Mouse (Mus musculus) limb, embryonic 11.5 days (tissue): ENCODE measurements around the gene Rell1. TPM values are rescaled to one million over a fixed set of nuclear protein-coding genes. Genes with fewer than 3 reads are reported as not detected.
"Not testable (repeated sequence)": the region's sequence is repeated elsewhere in the genome, so short reads cannot be mapped to it uniquely, and the experiment has no call there.

Source experiments
- ATAC-seq: fragments of 200-750 bp; cut with Nextera tagmentation; 2 replicates; pipeline ENCODE4 v1.8.0; 2017; ENCODE audit warnings: low read depth; ENCODE audit not compliant: insufficient number of reproducible peaks, low FRiP score, low TSS enrichment
- DNase-seq: peaks from one replicate; pipeline ENCODE4 v3.0.0-alpha.2; 2015; ENCODE audit warnings: low spot score
- H3K27ac ChIP-seq: fragments of 300-500 bp; sonication (generic); replicated peaks from 2 replicates; pipeline ENCODE4 v1.5.1; 2014; ENCODE audit warnings: low read depth, mild to moderate bottlenecking, low read length
- H3K27me3 ChIP-seq: fragments of 300-500 bp; sonication (generic); 2 replicates; pipeline ENCODE4 v1.6.1; 2014; ENCODE audit warnings: mild to moderate bottlenecking, low read length, mixed read lengths; ENCODE audit not compliant: control insufficient read depth, insufficient read depth
- H3K36me3 ChIP-seq: fragments of 300-500 bp; sonication (generic); 2 replicates; pipeline ENCODE4 v1.6.1; 2014; ENCODE audit warnings: mild to moderate bottlenecking, low read length, moderate library complexity, mixed read lengths; ENCODE audit not compliant: control insufficient read depth, insufficient read depth
- H3K4me1 ChIP-seq: fragments of 300-500 bp; sonication (generic); 2 replicates; pipeline ENCODE4 v1.6.1; 2014; ENCODE audit warnings: low read length, mixed read lengths; ENCODE audit not compliant: control insufficient read depth, insufficient read depth
- H3K4me2 ChIP-seq: fragments of 300-500 bp; sonication (generic); 2 replicates; pipeline ENCODE4 v1.6.1; 2014; ENCODE audit warnings: low read depth, mild to moderate bottlenecking, moderate library complexity; ENCODE audit not compliant: severe bottlenecking
- H3K4me3 ChIP-seq: fragments of 300-500 bp; sonication (generic); 2 replicates; pipeline ENCODE4 v1.5.1; 2014; ENCODE audit warnings: low read depth, low read length
- H3K9ac ChIP-seq: fragments of 300-500 bp; sonication (generic); 2 replicates; pipeline ENCODE4 v1.6.1; 2014; ENCODE audit warnings: mild to moderate bottlenecking, low read length
- H3K9me3 ChIP-seq: fragments of 300-500 bp; sonication (generic); 2 replicates; pipeline ENCODE4 v1.6.1; 2016; ENCODE audit warnings: low read length; ENCODE audit not compliant: control insufficient read depth
- WGBS: fragments of 180-500 bp; shearing (Covaris S2); extraction: QIAGEN DNeasy Blood & Tissue Kit; methylation state at CpG from one replicate; pipeline ENCODE4 v1.1.7; 2014; 5-methylcytosine and 5-hydroxymethylcytosine counted together
- polyA plus RNA-seq: library from polyadenylated mRNA; unstranded; fragments of >200 nt; fragmentation: Nextera tagmentation; extraction: Ambion mirVana; gene quantifications from 2 replicates; pipeline ENCODE4 v1.2.1, GENCODE M21; 2014

Rell1 gene
- polyA plus RNA-seq, 1 experiment from 2014 or later, result 12.2 TPM

GRCm38 (mm10) chr5:63897820-63898110 is 70.9 kb downstream of the Rell1 start:
- Histone ChIP-seq H3K27ac (no peak overlapping the region), H3K27me3 (no peaks in the 10 kb centered on the region), H3K36me3 (no peaks in the 10 kb centered on the region), H3K9me3 (no peaks in the 10 kb centered on the region), H3K4me1 (no peaks in the 10 kb centered on the region), H3K4me3 (no peak overlapping the region), H3K4me2 (no peak overlapping the region), H3K9ac (no peak overlapping the region)
- DNase-seq (no peak), ATAC-seq (no peak)
- WGBS, result 68% methylated on average over 3 of the region's 3 CpGs

DNA sequence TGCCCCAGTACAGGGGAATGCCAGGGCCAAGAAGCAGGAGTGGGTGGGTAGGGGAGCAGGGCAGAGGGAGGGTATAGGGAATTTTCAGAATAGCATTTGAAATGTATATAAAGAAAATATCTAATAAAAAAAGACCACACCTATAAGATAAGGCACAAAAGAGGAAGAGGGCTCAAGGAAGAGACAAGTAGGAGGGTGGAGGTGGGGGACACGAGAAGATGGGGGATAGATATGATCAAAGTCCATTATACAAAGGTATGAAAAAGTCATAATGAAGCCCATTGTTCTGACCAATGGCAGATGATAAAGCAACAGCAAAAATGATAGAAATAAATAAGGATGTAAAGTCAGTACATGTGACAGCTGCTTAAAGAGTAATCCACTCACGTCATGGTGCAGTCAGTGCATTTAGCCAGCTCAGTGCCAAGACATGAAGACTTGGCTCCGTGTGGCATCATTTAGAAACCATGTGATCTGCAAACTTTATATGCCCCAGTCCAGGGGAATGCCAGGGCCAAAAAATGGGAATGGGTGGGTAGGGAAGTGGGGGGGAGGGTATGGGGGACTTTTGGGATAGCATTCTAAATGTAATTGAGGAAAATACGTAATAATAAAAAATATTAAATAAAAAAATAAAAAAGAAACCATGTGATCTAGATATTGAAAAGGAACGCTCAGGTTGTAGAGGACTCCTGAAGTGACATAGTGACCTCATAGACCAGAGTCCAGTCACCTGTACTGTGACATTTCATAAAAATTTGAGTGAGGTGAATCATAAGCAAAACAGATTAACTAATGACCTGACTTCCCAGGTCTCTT is 71.5 kb downstream of the Rell1 start:
- H3K27me3 ChIP-seq, H3K9ac ChIP-seq, ATAC-seq, H3K27ac ChIP-seq, H3K4me1 ChIP-seq, DNase-seq, H3K4me2 ChIP-seq, H3K9me3 ChIP-seq, H3K4me3 ChIP-seq, H3K36me3 ChIP-seq: not testable (repeated sequence)
- 94% methylated on average over 5 of the region's 5 CpGs for WGBS

GRCm38 (mm10) chr5:63891912-63892311 is 76.8 kb downstream of the Rell1 start:
- no peak for ATAC-seq
- Histone ChIP-seq H3K27ac (no peak overlapping the region), H3K4me3 (no peak overlapping the region), H3K9ac (no peak overlapping the region), H3K4me1 (no peaks in the 10 kb centered on the region), H3K9me3 (no peaks in the 10 kb centered on the region), H3K4me2 (no peak overlapping the region), H3K27me3 (no peaks in the 10 kb centered on the region), H3K36me3 (no peaks in the 10 kb centered on the region)
- no peak for DNase-seq
- WGBS, result 91% methylated on average over 6 of the region's 6 CpGs

GRCm38 (mm10) chr5:63891241-63891640 is 77.5 kb downstream of the Rell1 start:
- no peak overlapping the region for H3K27ac ChIP-seq
- WGBS, result 88% methylated on average over 4 of the region's 4 CpGs
- H3K4me1 ChIP-seq, result no peaks in the 10 kb centered on the region
- H3K27me3 ChIP-seq, result no peaks in the 10 kb centered on the region
- H3K36me3 ChIP-seq, result no peaks in the 10 kb centered on the region
- no peak overlapping the region for H3K9ac ChIP-seq
- H3K4me3 ChIP-seq, result no peak overlapping the region
- no peak overlapping the region for H3K4me2 ChIP-seq
- ATAC-seq (no peak), DNase-seq (no peak)
- no peaks in the 10 kb centered on the region for H3K9me3 ChIP-seq

DNA sequence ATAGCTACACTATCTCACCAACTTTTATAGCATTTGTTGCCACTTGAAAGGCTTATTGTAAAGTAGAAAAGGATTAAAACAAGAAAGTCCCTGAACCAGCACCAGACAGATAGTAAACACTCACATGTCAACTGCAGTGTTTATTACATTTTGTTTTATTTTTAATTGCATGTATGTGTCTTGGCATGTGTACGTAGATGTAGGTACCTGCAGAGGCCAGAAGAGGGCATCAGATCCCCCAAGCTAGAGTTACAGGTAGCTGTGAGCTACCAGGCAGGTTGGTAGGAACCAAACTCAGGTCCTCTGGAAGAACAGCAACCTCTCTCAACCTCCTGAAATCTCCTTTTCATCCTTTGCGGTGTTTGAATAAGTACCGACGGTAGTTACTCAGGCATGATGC is 81.6 kb downstream of the Rell1 start:
- ATAC-seq, result no peak
- no peak overlapping the region for H3K4me2 ChIP-seq
- 98% methylated on average over 4 of the region's 4 CpGs for WGBS
- no peaks in the 10 kb centered on the region for H3K4me1 ChIP-seq
- no peaks in the 10 kb centered on the region for H3K27me3 ChIP-seq
- no peaks in the 10 kb centered on the region for H3K9me3 ChIP-seq
- H3K36me3 ChIP-seq, result no peaks in the 10 kb centered on the region
- no peak overlapping the region for H3K4me3 ChIP-seq
- no peak overlapping the region for H3K27ac ChIP-seq
- no peak for DNase-seq
- no peak overlapping the region for H3K9ac ChIP-seq

- ATAC-seq, result no peak
These were observed 82.0 kb downstream of the Rell1 start for GRCm38 (mm10) chr5:63886709-63887108.

DNA sequence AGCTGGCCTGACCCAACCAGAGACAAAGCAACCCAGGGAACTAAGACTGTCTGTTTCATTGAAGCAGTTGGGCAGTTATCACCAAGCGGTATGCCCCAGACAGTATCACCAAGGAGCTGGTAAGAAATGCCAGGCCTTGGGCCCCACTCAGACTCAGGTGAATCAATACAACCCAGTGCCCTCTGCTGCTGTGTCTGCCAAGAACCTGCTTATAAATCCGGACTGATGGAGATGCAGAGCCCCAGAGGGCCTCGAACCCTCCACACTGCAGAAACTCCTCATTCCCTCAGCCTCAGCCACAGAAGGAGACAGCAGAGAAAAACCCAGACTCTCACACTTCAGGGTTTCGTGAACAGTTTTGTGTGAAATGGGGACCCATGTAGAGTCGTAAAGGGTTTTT is 82.4 kb downstream of the Rell1 start:
- Histone ChIP-seq H3K4me3 (no peak overlapping the region), H3K4me1 (no peaks in the 10 kb centered on the region), H3K9ac (no peak overlapping the region), H3K36me3 (no peaks in the 10 kb centered on the region), H3K4me2 (no peak overlapping the region), H3K27ac (no peak overlapping the region), H3K27me3 (no peaks in the 10 kb centered on the region), H3K9me3 (no peaks in the 10 kb centered on the region)
- ATAC-seq (no peak), DNase-seq (no peak)
- WGBS, result 86% methylated on average over 5 of the region's 5 CpGs

More at GRCm38 (mm10) chr5:63886709-63887108, 82.0 kb downstream of the Rell1 start:
- 46% methylated on average over 6 of the region's 6 CpGs for WGBS
- Histone ChIP-seq H3K27ac (no peak overlapping the region), H3K9ac (no peak overlapping the region), H3K9me3 (no peaks in the 10 kb centered on the region), H3K4me1 (no peaks in the 10 kb centered on the region), H3K36me3 (no peaks in the 10 kb centered on the region), H3K27me3 (no peaks in the 10 kb centered on the region), H3K4me3 (no peak overlapping the region), H3K4me2 (no peak overlapping the region)
- DNase-seq, result peak; percentile 27

GRCm38 (mm10) chr5:63879026-63879425 is 89.7 kb downstream of the Rell1 start:
- WGBS, result 82% methylated on average over 10 of the region's 10 CpGs
- Histone ChIP-seq H3K9ac (no peak overlapping the region), H3K27ac (no peak overlapping the region), H3K4me2 (no peak overlapping the region), H3K27me3 (no peaks in the 10 kb centered on the region), H3K4me1 (no peaks in the 10 kb centered on the region), H3K36me3 (no peaks in the 10 kb centered on the region), H3K9me3 (no peaks in the 10 kb centered on the region), H3K4me3 (no peak overlapping the region)
- ATAC-seq (no peak), DNase-seq (no peak)

DNA sequence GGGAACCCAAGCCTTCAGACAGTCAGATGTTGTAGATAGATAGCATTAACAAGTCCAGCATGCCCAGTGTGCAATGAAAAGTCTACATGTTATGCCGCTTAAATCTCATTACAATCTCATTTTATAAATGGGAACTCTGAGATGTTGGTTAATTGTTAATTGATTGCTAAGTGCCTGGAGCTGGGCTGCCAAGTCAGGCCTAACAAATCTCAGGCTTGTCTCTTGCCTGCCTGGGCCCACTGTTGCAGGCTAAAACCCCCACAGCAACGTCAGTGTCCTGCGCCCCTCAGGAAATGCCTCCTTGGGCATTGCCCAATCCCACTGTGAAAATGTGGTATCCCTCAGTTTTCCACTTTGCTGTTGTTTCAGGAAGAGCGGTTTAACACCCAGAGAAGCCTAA is 92.6 kb downstream of the Rell1 start:
- Histone ChIP-seq H3K9me3 (no peaks in the 10 kb centered on the region), H3K4me2 (no peak overlapping the region), H3K4me1 (no peaks in the 10 kb centered on the region), H3K27me3 (no peaks in the 10 kb centered on the region), H3K36me3 (no peaks in the 10 kb centered on the region), H3K4me3 (no peak overlapping the region), H3K27ac (no peak overlapping the region), H3K9ac (no peak overlapping the region)
- ATAC-seq, result no peak
- DNase-seq, result no peak
- 92% methylated on average over 4 of the region's 4 CpGs for WGBS
